Mouse (Mus musculus): ENCODE measurements around the gene Milr1.

DNA sequence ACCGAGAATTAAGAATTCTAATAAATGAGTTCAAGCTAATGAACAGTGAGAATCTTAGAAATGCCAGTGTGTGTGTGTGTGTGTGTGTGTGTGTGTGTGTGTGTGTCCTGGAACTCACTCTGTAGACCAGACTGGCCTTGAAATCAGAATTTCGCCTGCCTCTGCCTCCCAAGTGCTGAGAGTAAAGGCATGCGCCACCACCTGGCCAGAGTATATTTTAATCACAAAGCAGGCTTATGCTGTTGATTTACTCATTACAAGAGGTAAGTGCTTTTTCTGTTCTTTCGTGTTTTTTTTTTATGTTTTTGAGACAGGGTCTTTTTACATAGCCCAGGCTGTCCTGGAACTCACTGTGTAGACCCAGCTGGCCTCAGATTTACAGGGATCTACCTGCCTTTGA, 42.8 kb downstream of the Milr1 start:
- TF ChIP-seq CTCF (IDR thresholded peaks at IDR 0.05; ENCODE audit: extremely low read depth, insufficient read depth, low read length) (no peak), POLR2A (IDR thresholded peaks at IDR 0.05; ENCODE audit: extremely low read depth, insufficient read depth, low read length) (no peak)

All from cortical plate, adult 2 months (tissue).